Mouse (Mus musculus) heart, embryonic 13.5 days (tissue): ENCODE measurements around the gene Hsd17b14. TPM values are rescaled to one million over a fixed set of nuclear protein-coding genes. Genes with fewer than 3 reads are reported as not detected.

Experiments
- ATAC-seq: fragments of 200-750 bp; cut with Nextera tagmentation; 2 replicates; pipeline ENCODE4 v1.8.0; 2017; ENCODE audit warnings: moderate TSS enrichment; ENCODE audit not compliant: insufficient number of reproducible peaks, low FRiP score, low TSS enrichment; ENCODE audit errors: extremely low read depth
- H3K27ac ChIP-seq: fragments of 300-500 bp; sonication (generic); replicated peaks from 2 replicates; pipeline ENCODE4 v1.5.1; 2015; ENCODE audit warnings: moderate library complexity, mild to moderate bottlenecking, inconsistent platforms
- H3K27me3 ChIP-seq: fragments of 300-500 bp; sonication (generic); replicated peaks from 2 replicates; pipeline ENCODE4 v1.6.1; 2015; ENCODE audit warnings: mild to moderate bottlenecking, inconsistent platforms
- H3K36me3 ChIP-seq: fragments of 300-500 bp; sonication (generic); 2 replicates; pipeline ENCODE4 v1.6.1; 2015; ENCODE audit warnings: mild to moderate bottlenecking, inconsistent platforms
- H3K4me1 ChIP-seq: fragments of 300-500 bp; sonication (generic); 2 replicates; pipeline ENCODE4 v1.6.1; 2015; ENCODE audit warnings: inconsistent platforms
- H3K4me2 ChIP-seq: fragments of 300-500 bp; sonication (generic); 2 replicates; pipeline ENCODE4 v1.6.1; 2015; ENCODE audit warnings: inconsistent platforms, mild to moderate bottlenecking, moderate library complexity
- H3K4me3 ChIP-seq: fragments of 300-500 bp; sonication (generic); 2 replicates; pipeline ENCODE4 v1.5.1; 2015; ENCODE audit warnings: moderate library complexity, mild to moderate bottlenecking, inconsistent platforms
- H3K9ac ChIP-seq: fragments of 300-500 bp; sonication (generic); 2 replicates; pipeline ENCODE4 v1.6.1; 2015; ENCODE audit warnings: inconsistent platforms, mild to moderate bottlenecking, moderate library complexity
- H3K9me3 ChIP-seq: fragments of 300-500 bp; sonication (generic); 2 replicates; pipeline ENCODE4 v1.6.1; 2016; ENCODE audit warnings: inconsistent platforms
- WGBS: fragments of 180-500 bp; shearing (Covaris S2); methylation state at CpG from one replicate; pipeline ENCODE4 v1.1.7; 2015; ENCODE audit warnings: mixed read lengths; 5-methylcytosine and 5-hydroxymethylcytosine counted together
- polyA plus RNA-seq: library from polyadenylated mRNA; unstranded; fragments of >200 nt; fragmentation: Nextera tagmentation; extraction: Ambion mirVana; gene quantifications from 2 replicates; pipeline ENCODE4 v1.2.1, GENCODE M21; 2015

Hsd17b14 gene
- polyA plus RNA-seq, 1 experiment from 2014 or later = 0.43 TPM

GRCm38 (mm10) chr7:45555787-45556186 is 1.1 kb downstream of the Hsd17b14 start:
- Histone ChIP-seq H3K4me1 (peaks cover 4% of the 10 kb centered on the region; the same call in 1 of the 2 replicates), H3K9me3 (no peaks in the 10 kb centered on the region), H3K9ac (no peak overlapping the region), H3K4me2 (no peak overlapping the region), H3K36me3 (no peaks in the 10 kb centered on the region), H3K27me3 (peaks cover 6% of the 10 kb centered on the region; the same call in 1 of the 2 replicates), H3K27ac (no peak overlapping the region), H3K4me3 (no peak overlapping the region)
- 33% methylated on average over 8 of the region's 8 CpGs for WGBS
- no peak for ATAC-seq

DNA sequence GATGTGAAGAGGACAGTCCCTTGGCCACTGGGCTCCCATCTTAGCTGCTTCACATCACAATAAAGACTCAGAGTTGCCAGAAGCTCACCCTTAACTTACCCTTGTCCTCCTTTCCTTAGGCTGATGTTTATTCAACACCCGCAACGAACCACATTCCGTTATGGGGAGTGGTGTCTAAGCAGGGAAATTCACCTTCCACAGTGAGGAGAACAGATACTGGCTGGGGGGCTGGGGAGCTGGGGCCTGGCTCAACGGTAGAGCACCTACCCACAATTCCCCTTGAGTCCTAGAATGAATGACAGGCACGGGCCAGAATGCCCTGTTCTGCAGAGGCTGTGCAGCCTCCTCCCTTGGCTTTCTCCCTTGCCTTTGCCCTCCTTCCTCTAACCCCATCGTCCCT is 4.2 kb downstream of the Hsd17b14 start:
- H3K4me2 ChIP-seq = no peak overlapping the region
- H3K4me1 ChIP-seq = peaks cover 19% of the 10 kb centered on the region
- H3K9ac ChIP-seq = 0 out of 2 replicates have a peak overlapping the region, but pooled peaks have one; percentile 24
- 28% methylated on average over 6 of the region's 6 CpGs for WGBS
- H3K9me3 ChIP-seq = no peaks in the 10 kb centered on the region
- H3K27me3 ChIP-seq = peaks cover 6% of the 10 kb centered on the region; the same call in 1 of the 2 replicates
- no peak overlapping the region for H3K27ac ChIP-seq
- ATAC-seq = no peak
- H3K4me3 ChIP-seq = no peak overlapping the region
- H3K36me3 ChIP-seq = no peaks in the 10 kb centered on the region

DNA sequence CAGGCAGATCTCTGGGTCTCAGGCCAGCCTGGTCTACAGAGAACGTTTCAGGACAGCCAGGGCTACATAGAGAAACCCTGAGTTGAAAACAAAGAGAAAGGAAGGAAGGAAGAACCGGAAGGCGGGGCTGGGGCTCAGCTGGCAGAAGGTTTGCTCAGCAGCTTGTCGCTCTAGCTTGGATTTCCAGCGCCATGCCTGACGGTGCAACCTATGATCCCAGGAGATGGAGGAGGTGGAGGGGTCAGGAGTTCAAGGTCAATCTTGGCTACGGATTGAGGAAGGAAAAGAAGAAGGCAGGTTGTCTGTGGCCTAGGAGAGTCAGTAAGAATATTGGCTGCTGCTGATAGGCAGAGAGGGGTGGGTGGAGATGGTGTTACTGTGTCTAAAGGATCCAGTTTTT is 5.5 kb downstream of the Hsd17b14 start:
- Histone ChIP-seq H3K36me3 (no peaks in the 10 kb centered on the region), H3K4me3 (no peak overlapping the region), H3K4me2 (no peak overlapping the region), H3K27me3 (peaks cover 6% of the 10 kb centered on the region; the same call in 1 of the 2 replicates), H3K4me1 (peaks cover 19% of the 10 kb centered on the region), H3K9me3 (no peaks in the 10 kb centered on the region), H3K9ac (no peak overlapping the region), H3K27ac (no peak overlapping the region)
- ATAC-seq = no peak
- WGBS = 74% methylated on average over 7 of the region's 7 CpGs

- H3K9me3 ChIP-seq = no peaks in the 10 kb centered on the region
- no peak overlapping the region for H3K27ac ChIP-seq
- no peak for ATAC-seq
- peaks cover 6% of the 10 kb centered on the region; the same call in 1 of the 2 replicates for H3K27me3 ChIP-seq
- 20% methylated on average over 17 of the region's 17 CpGs for WGBS
- no peak overlapping the region for H3K4me3 ChIP-seq
- peak overlapping the region; percentile 50; the same call in 1 of the 2 replicates for H3K9ac ChIP-seq
- H3K36me3 ChIP-seq = no peaks in the 10 kb centered on the region
- peak overlapping the region; percentile 50 for H3K4me2 ChIP-seq
- H3K4me1 ChIP-seq = peaks cover 19% of the 10 kb centered on the region
These were observed 6.3 kb downstream of the Hsd17b14 start for GRCm38 (mm10) chr7:45560843-45561623.

DNA sequence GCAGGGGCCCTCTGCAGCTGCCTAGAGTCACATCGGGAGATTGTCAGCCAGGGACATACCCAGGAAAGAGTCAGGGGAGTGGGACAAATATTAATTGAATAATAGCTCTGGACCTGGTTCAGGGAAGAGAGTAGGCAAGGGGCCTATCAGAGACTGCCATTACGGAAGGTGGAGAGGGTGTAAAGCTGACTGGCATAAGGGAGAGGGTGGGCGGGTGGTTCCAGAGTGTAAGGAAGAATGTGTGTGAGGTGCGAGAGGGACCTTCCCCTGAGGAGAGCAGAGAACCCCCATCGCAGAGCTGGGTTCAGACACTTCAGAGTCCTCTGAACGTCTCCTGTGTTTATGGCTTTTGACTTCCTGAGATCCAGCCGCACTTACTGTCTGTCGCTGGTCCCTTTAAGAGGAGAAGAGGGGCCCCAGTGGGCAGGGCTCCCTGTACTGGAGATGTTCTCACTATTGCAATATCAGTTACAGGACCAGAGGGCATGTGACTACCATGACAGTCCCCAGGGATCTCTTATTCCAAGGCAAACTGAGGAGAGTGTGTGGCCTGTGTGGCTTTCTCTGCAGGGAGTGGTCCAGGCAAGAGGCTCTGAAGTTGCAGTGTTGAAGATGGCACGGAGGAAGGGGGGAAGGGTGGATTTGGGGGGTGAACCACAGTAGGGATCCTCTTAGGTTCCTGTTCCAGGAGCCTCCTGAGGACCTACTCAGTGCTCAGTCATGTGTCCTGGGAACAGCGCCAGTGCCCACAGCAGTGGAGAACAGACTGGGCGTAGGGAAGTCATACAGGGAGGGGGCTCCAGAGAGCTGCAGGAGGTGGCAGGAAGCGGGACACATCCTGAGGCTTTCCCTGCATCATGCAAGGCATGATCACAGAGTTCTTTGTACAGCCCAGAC is 7.2 kb downstream of the Hsd17b14 start:
- no peak overlapping the region for H3K4me3 ChIP-seq
- H3K27ac ChIP-seq = no peak overlapping the region
- no peaks in the 10 kb centered on the region for H3K36me3 ChIP-seq
- peak overlapping the region; percentile 61 for H3K9ac ChIP-seq
- peak overlapping the region; percentile 50 for H3K4me2 ChIP-seq
- H3K4me1 ChIP-seq = peaks cover 19% of the 10 kb centered on the region
- WGBS = 38% methylated on average over 12 of the region's 12 CpGs
- no peak for ATAC-seq
- H3K27me3 ChIP-seq = peaks cover 6% of the 10 kb centered on the region; the same call in 1 of the 2 replicates
- H3K9me3 ChIP-seq = no peaks in the 10 kb centered on the region

DNA sequence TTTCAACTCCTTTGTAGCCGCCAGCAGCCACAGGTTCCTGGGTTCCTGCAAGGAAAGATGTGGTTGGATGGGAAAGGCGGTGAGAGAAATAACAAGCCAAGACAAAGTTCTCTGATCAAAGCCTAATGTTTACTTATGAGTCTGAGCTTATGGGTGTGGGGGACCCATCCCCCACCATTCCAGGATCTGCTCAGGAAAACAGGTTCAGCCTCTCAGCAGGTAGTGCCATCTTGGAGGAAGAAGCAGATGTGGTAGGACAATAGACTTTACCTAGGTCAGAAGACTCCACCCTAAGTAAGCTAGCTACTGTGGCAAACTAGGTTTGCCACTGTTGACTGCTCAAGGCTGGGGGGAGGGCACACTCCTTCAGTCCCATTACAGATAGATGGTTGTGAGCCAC is 10.1 kb downstream of the Hsd17b14 start:
- Histone ChIP-seq H3K9ac (no peak overlapping the region), H3K4me3 (no peak overlapping the region), H3K36me3 (no peaks in the 10 kb centered on the region), H3K4me2 (no peak overlapping the region), H3K27ac (no peak overlapping the region), H3K4me1 (peaks cover 40% of the 10 kb centered on the region), H3K27me3 (peaks cover 3% of the 10 kb centered on the region; the same call in 1 of the 2 replicates), H3K9me3 (no peaks in the 10 kb centered on the region)
- no peak for ATAC-seq
- WGBS = 65% methylated on average over 2 of the region's 2 CpGs

- H3K27ac ChIP-seq = no peak overlapping the region
- no peak overlapping the region for H3K4me3 ChIP-seq
- peaks cover 3% of the 10 kb centered on the region; the same call in 1 of the 2 replicates for H3K27me3 ChIP-seq
- H3K4me1 ChIP-seq = peaks cover 41% of the 10 kb centered on the region
- 83% methylated on average over 9 of the region's 9 CpGs for WGBS
- no peak overlapping the region for H3K4me2 ChIP-seq
- no peaks in the 10 kb centered on the region for H3K9me3 ChIP-seq
- no peak for ATAC-seq
- H3K36me3 ChIP-seq = no peaks in the 10 kb centered on the region
- no peak overlapping the region for H3K9ac ChIP-seq
These were observed 10.8 kb downstream of the Hsd17b14 start for GRCm38 (mm10) chr7:45565446-45565845.

DNA sequence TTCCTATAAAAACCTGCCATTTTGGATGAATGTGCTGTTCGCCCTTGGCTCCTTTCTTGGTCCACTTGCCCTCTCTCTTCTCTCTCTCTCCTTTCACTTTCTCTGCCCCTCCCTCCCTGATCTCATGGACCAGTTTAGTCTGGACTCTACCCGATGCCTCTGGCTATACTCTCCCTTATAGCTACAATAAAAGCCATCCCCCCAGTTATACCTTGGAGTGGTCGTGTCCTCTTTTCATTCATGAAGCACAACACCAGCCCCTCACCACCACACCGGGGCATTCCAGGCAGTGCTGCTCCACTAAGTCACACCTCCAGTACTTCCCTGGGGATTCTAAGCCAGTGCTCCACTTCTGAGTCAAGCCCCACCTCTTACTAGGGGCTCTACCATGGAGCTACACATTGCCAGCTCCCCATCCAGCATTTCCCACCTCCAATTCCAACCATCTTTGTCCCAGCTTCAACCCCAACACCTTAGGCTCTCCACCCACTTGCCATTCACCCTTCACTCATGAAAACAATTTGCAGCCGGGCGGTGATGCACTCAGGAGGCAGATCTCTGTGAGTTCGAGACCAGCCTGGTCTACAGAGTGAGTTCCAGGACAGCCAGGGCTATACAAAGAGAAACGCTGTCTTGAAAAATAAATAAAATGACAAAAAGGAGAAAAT is 12.6 kb downstream of the Hsd17b14 start:
- WGBS = 60% methylated on average over 8 of the region's 8 CpGs
- H3K4me1 ChIP-seq = peaks cover 44% of the 10 kb centered on the region
- peak overlapping the region; percentile 56 for H3K4me3 ChIP-seq
- H3K9ac ChIP-seq = peak overlapping the region; percentile 79
- H3K9me3 ChIP-seq = no peaks in the 10 kb centered on the region
- ATAC-seq = no peak
- peak overlapping the region; percentile 89 for H3K27ac ChIP-seq
- peak overlapping the region; percentile 77 for H3K4me2 ChIP-seq
- no peaks in the 10 kb centered on the region for H3K36me3 ChIP-seq
- H3K27me3 ChIP-seq = no peaks in the 10 kb centered on the region

DNA sequence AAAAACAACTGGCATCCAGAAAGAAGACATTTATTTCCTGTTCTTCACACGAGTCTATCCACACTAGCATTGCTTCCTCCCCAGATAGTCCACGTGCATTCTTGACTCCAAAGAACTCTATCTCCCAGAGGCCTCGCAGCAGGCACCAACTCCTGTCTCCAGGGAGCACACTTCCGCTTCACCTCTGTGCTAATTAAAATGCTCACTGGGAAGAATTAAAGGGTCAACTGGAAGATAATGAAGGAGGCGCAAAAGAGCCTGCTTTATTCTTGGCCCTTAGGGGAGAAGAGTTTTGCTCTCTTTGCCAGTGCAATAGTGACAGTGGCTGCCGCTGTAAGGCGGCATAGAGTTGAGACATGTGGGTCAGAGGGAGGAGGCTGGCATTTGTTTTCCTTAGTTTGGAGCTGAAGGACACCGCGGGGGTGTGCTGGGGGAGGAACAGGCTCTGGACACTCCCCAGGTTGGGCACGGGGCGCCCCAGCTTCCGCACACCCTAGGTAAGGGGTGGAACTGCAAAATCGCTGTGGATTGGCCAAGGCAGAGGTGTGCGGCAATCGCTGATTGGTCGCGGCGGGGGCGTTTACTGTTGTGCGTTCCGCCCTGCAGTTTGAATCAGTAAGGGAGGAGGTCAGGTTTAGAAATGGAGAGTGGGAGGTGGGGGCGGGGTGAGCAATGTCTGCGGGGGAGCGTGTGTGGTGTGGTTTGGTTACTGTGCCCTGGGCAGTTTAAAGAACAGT is 13.3 kb downstream of the Hsd17b14 start:
- under 1% methylated on average over 24 of the region's 24 CpGs for WGBS
- Histone ChIP-seq H3K4me2 (peak overlapping the region; percentile 77), H3K4me1 (peaks cover 42% of the 10 kb centered on the region), H3K9ac (peak overlapping the region; percentile 79), H3K4me3 (peak overlapping the region; percentile 56), H3K9me3 (no peaks in the 10 kb centered on the region), H3K36me3 (no peaks in the 10 kb centered on the region), H3K27ac (peak overlapping the region; percentile 89), H3K27me3 (no peaks in the 10 kb centered on the region)
- peak; percentile 94 for ATAC-seq

DNA sequence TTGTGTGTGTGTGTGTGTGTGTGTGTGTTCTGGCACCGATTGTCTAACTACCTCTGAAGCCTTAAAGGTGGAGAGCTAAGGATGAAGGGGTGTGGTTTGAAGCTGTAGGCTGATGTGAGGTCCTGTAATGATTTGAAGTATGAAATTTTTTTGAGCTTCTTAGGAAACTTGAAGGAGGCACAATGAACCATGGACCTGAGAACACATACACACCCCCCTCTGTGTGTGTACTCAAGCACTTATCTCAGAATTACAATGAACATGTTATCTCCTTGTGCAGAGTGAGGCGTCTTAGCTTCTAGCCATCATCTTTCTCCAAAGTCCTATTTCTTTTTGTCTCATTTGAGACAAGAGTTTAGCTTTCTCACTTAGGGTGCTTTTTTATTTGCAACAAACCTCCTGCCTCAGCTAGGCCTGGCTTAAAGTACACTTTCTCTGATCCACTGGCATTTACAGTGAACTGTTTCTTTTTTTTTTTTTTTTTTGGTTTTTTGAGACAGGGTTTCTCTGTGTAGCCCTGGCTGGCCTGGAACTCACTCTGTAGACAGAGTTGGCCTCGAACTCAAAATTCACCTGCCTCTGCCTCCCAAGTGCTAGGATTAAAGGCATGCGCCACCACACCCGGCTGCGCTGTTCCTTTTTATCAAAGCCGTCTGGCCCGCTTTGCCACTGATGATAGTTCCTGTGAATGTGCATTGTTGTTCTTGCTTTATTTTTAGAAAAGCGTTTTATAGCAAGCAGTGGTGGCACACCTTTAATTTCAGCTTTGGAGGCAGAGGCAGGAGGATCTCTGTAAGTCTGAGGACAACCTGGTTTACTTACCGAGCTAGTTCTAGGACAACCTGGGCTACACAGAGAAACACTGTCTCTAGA is 14.1 kb downstream of the Hsd17b14 start:
- peaks cover 42% of the 10 kb centered on the region for H3K4me1 ChIP-seq
- H3K9ac ChIP-seq = peak overlapping the region; percentile 61
- 66% methylated on average over 10 of the region's 10 CpGs for WGBS
- H3K36me3 ChIP-seq = 0 out of 2 replicates have a peak, but pooled peaks cover 2% of the 10 kb centered on the region
- no peaks in the 10 kb centered on the region for H3K27me3 ChIP-seq
- H3K4me2 ChIP-seq = peak overlapping the region; percentile 77
- H3K9me3 ChIP-seq = no peaks in the 10 kb centered on the region
- no peak for ATAC-seq
- H3K4me3 ChIP-seq = peak overlapping the region; percentile 56
- H3K27ac ChIP-seq = peak overlapping the region; percentile 89
